Mouse (Mus musculus) testis, adult 2 months (tissue): ENCODE data around the gene Acvr2b.

ENCODE experiments used
- CTCF ChIP-seq: fragments of 200-500 bp; IDR thresholded peaks from 2 replicates; pipeline ENCODE4 v1.5.1; 2012; ENCODE audit warnings: low read depth, mild to moderate bottlenecking, inconsistent platforms, low read length, moderate library complexity; ENCODE audit not compliant: control insufficient read depth, insufficient read depth, insufficient replicate concordance
- POLR2A ChIP-seq: fragments of 200-500 bp; IDR thresholded peaks from 2 replicates; pipeline ENCODE4 v1.6.1; 2012; ENCODE audit warnings: low read depth, mild to moderate bottlenecking, inconsistent platforms, low read length, moderate library complexity; ENCODE audit not compliant: control insufficient read depth

DNA sequence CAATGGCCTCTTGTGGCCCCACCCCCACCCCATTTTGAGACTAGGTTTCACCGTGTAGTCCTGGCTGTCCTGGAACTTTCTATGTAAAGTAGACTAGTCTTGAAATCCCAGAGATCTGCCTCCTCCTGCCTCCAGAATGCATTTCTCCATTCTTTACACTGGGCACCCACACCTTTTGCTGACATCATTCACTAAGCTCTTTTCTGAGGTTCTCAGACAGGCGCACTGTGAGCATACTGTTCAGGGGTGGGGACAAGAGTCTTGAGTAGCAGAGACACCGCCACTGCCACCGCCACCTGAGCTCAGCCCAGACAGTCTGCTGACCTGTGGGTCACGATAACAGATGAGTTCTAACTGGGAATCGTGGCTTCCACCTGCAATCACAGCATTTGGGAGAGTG is 46.0 kb upstream of the Acvr2b start:
- TF ChIP-seq CTCF (no peak), POLR2A (no peak)
